Mouse (Mus musculus) intestine, postnatal 0 days (tissue): Measurements from ENCODE around the gene Rbbp4. TPM values are rescaled to one million over a fixed set of nuclear protein-coding genes. Genes with fewer than 3 reads are reported as not detected.

Experiments used
- ATAC-seq: fragments of 200-750 bp; cut with Nextera tagmentation; 2 replicates; pipeline ENCODE4 v1.8.0; 2017; ENCODE audit warnings: mild to moderate bottlenecking, moderate TSS enrichment, moderate library complexity
- H3K27ac ChIP-seq: fragments of 300-500 bp; sonication (generic); 2 replicates; pipeline ENCODE4 v1.5.1; 2014; ENCODE audit warnings: mild to moderate bottlenecking, low read depth, low read length, moderate library complexity
- H3K27me3 ChIP-seq: fragments of 300-500 bp; sonication (generic); replicated peaks from 2 replicates; pipeline ENCODE4 v1.6.1; 2014; ENCODE audit warnings: low read length, mixed read lengths; ENCODE audit not compliant: control insufficient read depth, insufficient read depth
- H3K36me3 ChIP-seq: fragments of 300-500 bp; sonication (generic); 2 replicates; pipeline ENCODE4 v1.6.1; 2014; ENCODE audit warnings: mild to moderate bottlenecking, moderate library complexity; ENCODE audit not compliant: control insufficient read depth, insufficient read depth
- H3K4me1 ChIP-seq: fragments of 300-500 bp; sonication (generic); replicated peaks from 2 replicates; pipeline ENCODE4 v1.6.1; 2014; ENCODE audit warnings: antibody characterized with exemption, low read length, mixed read lengths; ENCODE audit not compliant: control insufficient read depth, insufficient read depth
- H3K4me2 ChIP-seq: fragments of 300-500 bp; sonication (generic); replicated peaks from 2 replicates; pipeline ENCODE4 v1.6.1; 2014; ENCODE audit warnings: low read depth, mild to moderate bottlenecking, moderate library complexity
- H3K4me3 ChIP-seq: fragments of 300-500 bp; sonication (generic); 2 replicates; pipeline ENCODE4 v1.5.1; 2014; ENCODE audit warnings: low read depth, low read length
- H3K9ac ChIP-seq: fragments of 300-500 bp; sonication (generic); 2 replicates; pipeline ENCODE4 v1.6.1; 2014; ENCODE audit warnings: mild to moderate bottlenecking, low read depth, low read length
- H3K9me3 ChIP-seq: fragments of 300-500 bp; sonication (generic); 2 replicates; pipeline ENCODE4 v1.6.1; 2016; ENCODE audit warnings: mixed run types; ENCODE audit not compliant: control insufficient read depth
- CTCF ChIP-seq: sonication (generic); IDR thresholded peaks from 2 replicates; pipeline ENCODE4 v1.5.1; 2016; ENCODE audit warnings: low read depth, mild to moderate bottlenecking, control low read depth, antibody characterized with exemption, moderate library complexity
- WGBS: fragments of 180-500 bp; shearing (Covaris S2); extraction: QIAGEN DNeasy Blood & Tissue Kit; methylation state at CpG from one replicate; pipeline ENCODE4 v1.1.7; 2014; 5-methylcytosine and 5-hydroxymethylcytosine counted together
- polyA plus RNA-seq: library from polyadenylated mRNA; unstranded; fragments of >200 nt; fragmentation: Nextera tagmentation; extraction: Ambion mirVana; gene quantifications from 2 replicates; pipeline ENCODE4 v1.2.1, GENCODE M21; 2015

The Rbbp4 gene
- polyA plus RNA-seq, 1 experiment from 2014 or later, result 159 TPM

GRCm38 (mm10) chr4:129304306-129304705 is 30.9 kb downstream of the Rbbp4 start:
- H3K4me2 ChIP-seq, result no peak overlapping the region
- TF ChIP-seq CTCF, result no peak
- no peak overlapping the region for H3K4me3 ChIP-seq
- H3K27ac ChIP-seq, result no peak overlapping the region
- ATAC-seq, result no peak
- no peak overlapping the region for H3K9ac ChIP-seq
- H3K4me1 ChIP-seq, result no peaks in the 10 kb centered on the region
- no peaks in the 10 kb centered on the region for H3K27me3 ChIP-seq
- no peaks in the 10 kb centered on the region for H3K9me3 ChIP-seq
- WGBS, result 43% methylated on average over 1 of the region's 1 CpGs
- H3K36me3 ChIP-seq, result peaks cover 29% of the 10 kb centered on the region

GRCm38 (mm10) chr4:129303816-129304215 is 31.4 kb downstream of the Rbbp4 start:
- H3K9ac ChIP-seq, result no peak overlapping the region
- H3K4me1 ChIP-seq, result no peaks in the 10 kb centered on the region
- no peak overlapping the region for H3K4me2 ChIP-seq
- H3K9me3 ChIP-seq, result no peaks in the 10 kb centered on the region
- H3K4me3 ChIP-seq, result no peak overlapping the region
- H3K36me3 ChIP-seq, result peaks cover 24% of the 10 kb centered on the region
- ATAC-seq, result peak; percentile 37; the same call in 1 of the 2 replicates
- no peaks in the 10 kb centered on the region for H3K27me3 ChIP-seq
- WGBS, result 79% methylated on average over 9 of the region's 9 CpGs
- TF ChIP-seq CTCF, result no peak
- H3K27ac ChIP-seq, result no peak overlapping the region

- Histone ChIP-seq H3K4me2 (no peak overlapping the region), H3K36me3 (peaks cover 20% of the 10 kb centered on the region), H3K27me3 (no peaks in the 10 kb centered on the region), H3K9ac (no peak overlapping the region), H3K9me3 (no peaks in the 10 kb centered on the region), H3K4me1 (no peaks in the 10 kb centered on the region), H3K4me3 (no peak overlapping the region), H3K27ac (no peak overlapping the region)
- TF ChIP-seq CTCF, result no peak
- 73% methylated on average over 5 of the region's 5 CpGs for WGBS
- ATAC-seq, result no peak; the same call in 1 of the 2 replicates
Measured at GRCm38 (mm10) chr4:129303401-129303800, 31.8 kb downstream of the Rbbp4 start.

- Histone ChIP-seq H3K4me1 (no peaks in the 10 kb centered on the region), H3K9ac (no peak overlapping the region), H3K4me2 (no peak overlapping the region), H3K9me3 (no peaks in the 10 kb centered on the region), H3K27me3 (no peaks in the 10 kb centered on the region), H3K27ac (no peak overlapping the region), H3K4me3 (no peak overlapping the region), H3K36me3 (no peaks in the 10 kb centered on the region)
- 63% methylated on average over 10 of the region's 10 CpGs for WGBS
- no peak for TF ChIP-seq CTCF
- ATAC-seq, result no peak
Measured at GRCm38 (mm10) chr4:129299121-129299520, 36.0 kb downstream of the Rbbp4 start.

GRCm38 (mm10) chr4:129297724-129298123 is 37.4 kb downstream of the Rbbp4 start:
- no peak for ATAC-seq
- H3K4me1 ChIP-seq, result no peaks in the 10 kb centered on the region
- TF ChIP-seq CTCF, result no peak
- H3K9ac ChIP-seq, result no peak overlapping the region
- H3K36me3 ChIP-seq, result no peaks in the 10 kb centered on the region
- 61% methylated on average over 4 of the region's 4 CpGs for WGBS
- H3K4me3 ChIP-seq, result no peak overlapping the region
- no peaks in the 10 kb centered on the region for H3K27me3 ChIP-seq
- H3K9me3 ChIP-seq, result no peaks in the 10 kb centered on the region
- no peak overlapping the region for H3K27ac ChIP-seq
- H3K4me2 ChIP-seq, result no peak overlapping the region

GRCm38 (mm10) chr4:129296066-129296465 is 39.1 kb downstream of the Rbbp4 start:
- no peak overlapping the region for H3K9ac ChIP-seq
- H3K4me3 ChIP-seq, result no peak overlapping the region
- no peaks in the 10 kb centered on the region for H3K9me3 ChIP-seq
- H3K4me2 ChIP-seq, result no peak overlapping the region
- 65% methylated on average over 7 of the region's 7 CpGs for WGBS
- no peak for ATAC-seq
- H3K36me3 ChIP-seq, result no peaks in the 10 kb centered on the region
- H3K27me3 ChIP-seq, result no peaks in the 10 kb centered on the region
- H3K4me1 ChIP-seq, result no peaks in the 10 kb centered on the region
- no peak for TF ChIP-seq CTCF
- H3K27ac ChIP-seq, result no peak overlapping the region

GRCm38 (mm10) chr4:129295188-129295587 is 40.0 kb downstream of the Rbbp4 start:
- H3K9ac ChIP-seq, result no peak overlapping the region
- no peak overlapping the region for H3K27ac ChIP-seq
- no peaks in the 10 kb centered on the region for H3K27me3 ChIP-seq
- no peak overlapping the region for H3K4me2 ChIP-seq
- H3K4me1 ChIP-seq, result no peaks in the 10 kb centered on the region
- H3K4me3 ChIP-seq, result no peak overlapping the region
- H3K9me3 ChIP-seq, result no peaks in the 10 kb centered on the region
- 17% methylated on average over 2 of the region's 2 CpGs for WGBS
- no peak for ATAC-seq
- TF ChIP-seq CTCF, result no peak
- H3K36me3 ChIP-seq, result no peaks in the 10 kb centered on the region
